Mouse (Mus musculus) lung, embryonic 14.5 days (tissue): ENCODE data around the gene Tubb3. TPM values are rescaled to one million over a fixed set of nuclear protein-coding genes. Genes with fewer than 3 reads are reported as not detected.
A peak's percentile ranks its signal among the peaks of the same experiment; 100 is the strongest.

ENCODE experiments used
- ATAC-seq: fragments of 200-750 bp; cut with Nextera tagmentation; 2 replicates; pipeline ENCODE4 v1.8.0; 2017; ENCODE audit warnings: mild to moderate bottlenecking, moderate TSS enrichment, moderate library complexity; ENCODE audit not compliant: insufficient read depth
- DNase-seq: peaks from one replicate; pipeline ENCODE4 v3.0.0-alpha.2; 2015
- H3K27ac ChIP-seq: fragments of 300-500 bp; sonication (generic); 2 replicates; pipeline ENCODE4 v1.5.1; 2014; ENCODE audit warnings: low read depth, mild to moderate bottlenecking, moderate library complexity
- H3K27me3 ChIP-seq: fragments of 300-500 bp; sonication (generic); 2 replicates; pipeline ENCODE4 v1.6.1; 2014; ENCODE audit warnings: low read length, control low read depth; ENCODE audit not compliant: insufficient read depth
- H3K36me3 ChIP-seq: fragments of 300-500 bp; sonication (generic); 2 replicates; pipeline ENCODE4 v1.6.1; 2014; ENCODE audit warnings: control low read depth; ENCODE audit not compliant: insufficient read depth
- H3K4me1 ChIP-seq: fragments of 300-500 bp; sonication (generic); 2 replicates; pipeline ENCODE4 v1.6.1; 2014; ENCODE audit warnings: antibody characterized with exemption, control low read depth; ENCODE audit not compliant: insufficient read depth
- H3K4me2 ChIP-seq: fragments of 300-500 bp; sonication (generic); 2 replicates; pipeline ENCODE4 v1.6.1; 2014; ENCODE audit warnings: mild to moderate bottlenecking
- H3K4me3 ChIP-seq: fragments of 300-500 bp; sonication (generic); 2 replicates; pipeline ENCODE4 v1.5.1; 2014; ENCODE audit warnings: low read depth, low read length
- H3K9ac ChIP-seq: fragments of 300-500 bp; sonication (generic); 2 replicates; pipeline ENCODE4 v1.6.1; 2014
- H3K9me3 ChIP-seq: fragments of 300-500 bp; sonication (generic); 2 replicates; pipeline ENCODE4 v1.6.1; 2016; ENCODE audit warnings: low read depth, low read length, control low read depth
- CTCF ChIP-seq: IDR thresholded peaks from 2 replicates; pipeline ENCODE4 v1.5.1; 2016; ENCODE audit warnings: antibody characterized with exemption, low read depth
- WGBS: fragments of 180-500 bp; shearing (Covaris S2); extraction: QIAGEN DNeasy Blood & Tissue Kit; methylation state at CpG from one replicate; pipeline ENCODE4 v1.1.7; 2014; 5-methylcytosine and 5-hydroxymethylcytosine counted together
- polyA plus RNA-seq: library from polyadenylated mRNA; unstranded; fragments of >200 nt; fragmentation: Nextera tagmentation; extraction: Ambion mirVana; gene quantifications from 2 replicates; pipeline ENCODE4 v1.2.1, GENCODE M21; 2014

The Tubb3 gene
- polyA plus RNA-seq, 1 experiment from 2014 or later: 1.7 TPM

- Histone ChIP-seq H3K27ac (no peak overlapping the region), H3K27me3 (no peaks in the 10 kb centered on the region), H3K9ac (no peak overlapping the region), H3K36me3 (no peaks in the 10 kb centered on the region), H3K9me3 (no peaks in the 10 kb centered on the region), H3K4me1 (no peaks in the 10 kb centered on the region), H3K4me2 (no peak overlapping the region), H3K4me3 (no peak overlapping the region)
- ATAC-seq (no peak), DNase-seq (no peak)
- 90% methylated on average over 2 of the region's 2 CpGs for WGBS
- TF ChIP-seq CTCF: no peak
Measured at GRCm38 (mm10) chr8:123441788-123442187, 30.6 kb downstream of the Tubb3 start.

- Histone ChIP-seq H3K4me3 (no peak overlapping the region), H3K4me1 (no peaks in the 10 kb centered on the region), H3K9me3 (no peaks in the 10 kb centered on the region), H3K27ac (no peak overlapping the region), H3K4me2 (peak overlapping the region; percentile 71), H3K27me3 (no peaks in the 10 kb centered on the region), H3K9ac (no peak overlapping the region), H3K36me3 (no peaks in the 10 kb centered on the region)
- ATAC-seq (no peak), DNase-seq (no peak)
- WGBS: 86% methylated on average over 5 of the region's 5 CpGs
- TF ChIP-seq CTCF: no peak
Measured at GRCm38 (mm10) chr8:123442351-123442750, 31.1 kb downstream of the Tubb3 start.

- Histone ChIP-seq H3K36me3 (no peaks in the 10 kb centered on the region), H3K27ac (peak overlapping the region; percentile 65), H3K27me3 (no peaks in the 10 kb centered on the region), H3K4me2 (peak overlapping the region; percentile 71), H3K4me1 (no peaks in the 10 kb centered on the region), H3K9ac (peak overlapping the region; percentile 80), H3K4me3 (peak overlapping the region; percentile 71), H3K9me3 (no peaks in the 10 kb centered on the region)
- DNase-seq: peak; percentile 94
- TF ChIP-seq CTCF: peak; percentile 74
- ATAC-seq: peak; percentile 96
- WGBS: under 1% methylated on average over 41 of the region's 41 CpGs
Measured at GRCm38 (mm10) chr8:123442871-123443575, 31.8 kb downstream of the Tubb3 start.

GRCm38 (mm10) chr8:123443576-123443921, 32.3 kb downstream of the Tubb3 start:
- Histone ChIP-seq H3K9ac (peak overlapping the region; percentile 80), H3K4me1 (no peaks in the 10 kb centered on the region), H3K27ac (no peak overlapping the region), H3K4me2 (peak overlapping the region; percentile 71), H3K4me3 (peak overlapping the region; percentile 71), H3K27me3 (no peaks in the 10 kb centered on the region), H3K36me3 (no peaks in the 10 kb centered on the region), H3K9me3 (no peaks in the 10 kb centered on the region)
- TF ChIP-seq CTCF: no peak
- DNase-seq (peak; percentile 38), ATAC-seq (no peak)
- 30% methylated on average over 4 of the region's 4 CpGs for WGBS

- TF ChIP-seq CTCF: no peak
- 83% methylated on average over 6 of the region's 6 CpGs for WGBS
- H3K9ac ChIP-seq: no peak overlapping the region
Measured at GRCm38 (mm10) chr8:123444131-123444530, 32.9 kb downstream of the Tubb3 start.

GRCm38 (mm10) chr8:123445981-123446380, 34.8 kb downstream of the Tubb3 start:
- 78% methylated on average over 10 of the region's 10 CpGs for WGBS
- H3K9me3 ChIP-seq: no peaks in the 10 kb centered on the region

More at GRCm38 (mm10) chr8:123444131-123444530, 32.9 kb downstream of the Tubb3 start:
- H3K27ac ChIP-seq: no peak overlapping the region
- no peaks in the 10 kb centered on the region for H3K9me3 ChIP-seq
- no peak overlapping the region for H3K4me3 ChIP-seq
- H3K4me1 ChIP-seq: no peaks in the 10 kb centered on the region
- no peak for DNase-seq
- H3K36me3 ChIP-seq: 0 out of 2 replicates have a peak, but pooled peaks cover 3% of the 10 kb centered on the region
- peak overlapping the region; percentile 71; the same call in 1 of the 2 replicates for H3K4me2 ChIP-seq
- no peaks in the 10 kb centered on the region for H3K27me3 ChIP-seq
- no peak for ATAC-seq

GRCm38 (mm10) chr8:123446799-123447198, 35.6 kb downstream of the Tubb3 start:
- ATAC-seq (no peak), DNase-seq (peak; percentile 7)
- no peak overlapping the region for H3K27ac ChIP-seq
- no peaks in the 10 kb centered on the region for H3K4me1 ChIP-seq
- WGBS: 70% methylated on average over 6 of the region's 6 CpGs
- no peaks in the 10 kb centered on the region for H3K27me3 ChIP-seq
- H3K4me2 ChIP-seq: no peak overlapping the region
- H3K9ac ChIP-seq: no peak overlapping the region
- no peak for TF ChIP-seq CTCF
- H3K9me3 ChIP-seq: no peaks in the 10 kb centered on the region
- H3K4me3 ChIP-seq: no peak overlapping the region
- H3K36me3 ChIP-seq: 0 out of 2 replicates have a peak, but pooled peaks cover 7% of the 10 kb centered on the region

More at GRCm38 (mm10) chr8:123445981-123446380, 34.8 kb downstream of the Tubb3 start:
- 0 out of 2 replicates have a peak, but pooled peaks cover 7% of the 10 kb centered on the region for H3K36me3 ChIP-seq
- no peak overlapping the region for H3K9ac ChIP-seq
- H3K27me3 ChIP-seq: no peaks in the 10 kb centered on the region
- H3K27ac ChIP-seq: no peak overlapping the region
- no peak for ATAC-seq
- no peak overlapping the region for H3K4me3 ChIP-seq
- DNase-seq: no peak
- no peak overlapping the region for H3K4me2 ChIP-seq
- no peak for TF ChIP-seq CTCF
- H3K4me1 ChIP-seq: no peaks in the 10 kb centered on the region
